Mouse (Mus musculus): Measurements from ENCODE around the gene Emc3.

- TF ChIP-seq CTCF (IDR thresholded peaks at IDR 0.05; ENCODE audit: borderline replicate concordance, insufficient read depth, low read length), result no peak
- TF ChIP-seq POLR2A (IDR thresholded peaks at IDR 0.05; ENCODE audit: low read depth, low read length), result no peak
Observed at GRCm38 (mm10) chr6:113483729-113484128, 47.7 kb downstream of the Emc3 start.

Data from embryonic fibroblast, embryonic 13.5 days (primary cell).